Mouse (Mus musculus) heart, embryonic 11.5 days (tissue): ENCODE measurements around the gene Clca4b. TPM values are rescaled to one million over a fixed set of nuclear protein-coding genes. Genes with fewer than 3 reads are reported as not detected.
"Not testable (repeated sequence)": the region's sequence is repeated elsewhere in the genome, so short reads cannot be mapped to it uniquely, and the experiment has no call there.

Source experiments
- ATAC-seq: fragments of 200-750 bp; cut with Nextera tagmentation; replicated peaks from 2 replicates; pipeline ENCODE4 v1.8.0; 2017; ENCODE audit warnings: moderate library complexity; ENCODE audit not compliant: insufficient number of reproducible peaks, low FRiP score, low TSS enrichment
- H3K27ac ChIP-seq: fragments of 300-500 bp; sonication (generic); 2 replicates; pipeline ENCODE4 v1.5.1; 2014; ENCODE audit warnings: mild to moderate bottlenecking, low read depth, low read length
- H3K27me3 ChIP-seq: fragments of 300-500 bp; sonication (generic); 2 replicates; pipeline ENCODE4 v1.6.1; 2014; ENCODE audit warnings: mild to moderate bottlenecking, low read length, mixed read lengths; ENCODE audit not compliant: control insufficient read depth, insufficient read depth
- H3K36me3 ChIP-seq: fragments of 300-500 bp; sonication (generic); 2 replicates; pipeline ENCODE4 v1.6.1; 2014; ENCODE audit warnings: mild to moderate bottlenecking, low read length, moderate library complexity, mixed read lengths; ENCODE audit not compliant: control insufficient read depth, insufficient read depth
- H3K4me1 ChIP-seq: fragments of 300-500 bp; sonication (generic); 2 replicates; pipeline ENCODE4 v1.6.1; 2014; ENCODE audit warnings: low read length; ENCODE audit not compliant: control insufficient read depth, insufficient read depth
- H3K4me2 ChIP-seq: fragments of 300-500 bp; sonication (generic); 2 replicates; pipeline ENCODE4 v1.6.1; 2014; ENCODE audit warnings: mild to moderate bottlenecking, moderate library complexity
- H3K4me3 ChIP-seq: fragments of 300-500 bp; sonication (generic); 2 replicates; pipeline ENCODE4 v1.5.1; 2014; ENCODE audit warnings: low read depth, low read length
- H3K9ac ChIP-seq: fragments of 300-500 bp; sonication (generic); 2 replicates; pipeline ENCODE4 v1.6.1; 2014; ENCODE audit warnings: mild to moderate bottlenecking, low read depth, low read length, moderate library complexity
- H3K9me3 ChIP-seq: fragments of 300-500 bp; sonication (generic); replicated peaks from 2 replicates; pipeline ENCODE4 v1.6.1; 2016; ENCODE audit warnings: low read length; ENCODE audit not compliant: control insufficient read depth
- WGBS: fragments of 180-500 bp; shearing (Covaris S2); extraction: QIAGEN DNeasy Blood & Tissue Kit; methylation state at CpG from one replicate; pipeline ENCODE4 v1.1.7; 2014; ENCODE audit not compliant: insufficient replicate concordance; 5-methylcytosine and 5-hydroxymethylcytosine counted together
- polyA plus RNA-seq: library from polyadenylated mRNA; unstranded; fragments of >200 nt; fragmentation: Nextera tagmentation; extraction: Ambion mirVana; gene quantifications from 2 replicates; pipeline ENCODE4 v1.2.1, GENCODE M21; 2014

Gene Clca4b
- polyA plus RNA-seq, 1 experiment from 2014 or later, result not detected

DNA sequence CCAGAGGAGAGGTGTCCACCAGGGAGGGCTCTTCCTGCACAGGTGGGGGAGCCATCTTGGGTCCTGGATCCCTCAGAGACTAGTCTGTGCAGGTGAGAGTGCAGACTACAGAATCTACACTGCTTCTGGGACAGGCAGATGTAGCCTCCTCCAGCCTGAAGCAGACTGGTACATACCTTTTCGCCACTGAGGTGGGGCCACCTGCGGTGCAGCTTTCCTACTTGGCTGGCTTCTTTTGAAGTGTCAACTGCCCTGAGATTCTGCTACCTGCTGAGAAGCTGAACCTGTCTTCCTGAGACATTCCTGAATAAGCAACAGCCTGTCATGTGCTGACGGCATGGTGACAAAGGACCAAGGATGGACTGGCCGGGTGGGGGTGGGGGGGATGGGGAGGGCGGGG, 15.0 kb upstream of the Clca4b start:
- H3K9ac ChIP-seq, H3K4me1 ChIP-seq, H3K4me3 ChIP-seq, H3K27me3 ChIP-seq, H3K36me3 ChIP-seq, H3K9me3 ChIP-seq, ATAC-seq, H3K27ac ChIP-seq: not testable (repeated sequence)
- 16% methylated on average over 5 of the region's 5 CpGs for WGBS
- peak overlapping the region; percentile 17 for H3K4me2 ChIP-seq

DNA sequence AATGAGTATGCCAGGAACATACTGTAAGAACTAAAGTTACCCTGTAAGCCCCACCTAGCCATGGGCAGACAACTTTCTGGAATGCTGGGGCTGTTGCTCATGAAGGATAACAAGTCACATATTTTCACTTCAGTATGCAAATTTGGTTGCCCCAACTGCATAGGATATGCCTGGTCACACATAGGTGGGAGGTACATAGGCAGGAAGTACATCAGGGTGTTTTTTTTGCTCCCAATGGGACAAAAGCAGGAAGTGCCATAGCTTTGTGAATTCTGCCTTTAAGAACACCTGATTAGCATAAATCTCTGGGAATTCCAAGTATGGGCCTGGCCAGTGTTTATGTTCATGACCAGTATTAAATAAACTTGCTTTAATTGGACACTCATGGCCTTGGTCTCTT, 1.3 kb upstream of the Clca4b start:
- H3K4me3 ChIP-seq, H3K9ac ChIP-seq, H3K4me2 ChIP-seq, H3K27me3 ChIP-seq, H3K27ac ChIP-seq, H3K36me3 ChIP-seq, ATAC-seq, H3K4me1 ChIP-seq, H3K9me3 ChIP-seq: not testable (repeated sequence)

DNA sequence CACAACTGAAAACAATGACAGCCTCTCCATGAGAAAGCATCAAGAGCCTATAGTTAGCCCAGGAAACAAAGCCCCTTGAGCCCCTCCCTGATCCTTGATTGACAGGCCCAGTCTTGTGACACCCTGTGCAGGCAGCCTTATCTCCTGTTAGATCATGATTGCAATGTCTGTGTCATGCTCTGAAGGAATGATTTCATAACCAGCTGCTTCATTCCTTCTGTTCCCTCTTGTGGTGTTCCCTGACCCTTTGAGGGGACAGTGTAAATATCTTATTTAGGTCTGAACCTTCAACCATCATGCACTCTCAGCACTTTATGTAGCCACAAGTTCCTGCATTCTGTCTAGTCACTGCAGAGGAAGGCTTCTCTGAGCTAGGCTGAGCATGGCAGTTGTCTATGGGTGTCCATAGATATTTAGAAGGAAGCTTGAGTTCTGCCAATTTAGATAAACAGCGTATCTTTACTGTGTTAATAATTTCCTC, 722 bp upstream of the Clca4b start:
- H3K9ac ChIP-seq, result no peak overlapping the region
- no peaks in the 10 kb centered on the region for H3K9me3 ChIP-seq
- H3K4me1 ChIP-seq, result no peaks in the 10 kb centered on the region
- H3K27ac ChIP-seq, result no peak overlapping the region
- 87% methylated on average over 1 of the region's 1 CpGs for WGBS
- H3K36me3 ChIP-seq, result no peaks in the 10 kb centered on the region
- no peak overlapping the region for H3K4me2 ChIP-seq
- no peaks in the 10 kb centered on the region for H3K27me3 ChIP-seq
- ATAC-seq, result no peak
- H3K4me3 ChIP-seq, result no peak overlapping the region

DNA sequence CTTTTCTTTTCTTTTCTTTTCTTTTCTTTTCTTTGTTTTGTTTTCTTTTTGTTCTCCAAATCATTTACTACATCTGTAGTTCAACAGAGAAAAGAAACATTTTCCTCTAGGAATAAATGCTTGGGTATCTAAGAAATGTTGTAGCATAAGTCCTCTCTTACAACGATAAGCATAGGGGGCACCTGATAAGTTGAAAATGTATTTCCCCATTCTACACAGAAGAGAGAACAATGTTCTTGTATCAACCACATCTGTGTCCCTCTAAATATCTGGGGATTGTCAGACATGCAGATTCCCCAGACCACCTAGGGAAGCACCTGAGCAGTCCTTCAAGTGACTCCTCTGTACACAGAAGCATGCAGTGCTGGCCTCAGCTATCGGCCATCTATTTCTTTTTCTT, 18.3 kb downstream of the Clca4b start:
- H3K9me3 ChIP-seq, result no peaks in the 10 kb centered on the region
- WGBS, result 79% methylated on average over 2 of the region's 2 CpGs
- no peak overlapping the region for H3K27ac ChIP-seq

DNA sequence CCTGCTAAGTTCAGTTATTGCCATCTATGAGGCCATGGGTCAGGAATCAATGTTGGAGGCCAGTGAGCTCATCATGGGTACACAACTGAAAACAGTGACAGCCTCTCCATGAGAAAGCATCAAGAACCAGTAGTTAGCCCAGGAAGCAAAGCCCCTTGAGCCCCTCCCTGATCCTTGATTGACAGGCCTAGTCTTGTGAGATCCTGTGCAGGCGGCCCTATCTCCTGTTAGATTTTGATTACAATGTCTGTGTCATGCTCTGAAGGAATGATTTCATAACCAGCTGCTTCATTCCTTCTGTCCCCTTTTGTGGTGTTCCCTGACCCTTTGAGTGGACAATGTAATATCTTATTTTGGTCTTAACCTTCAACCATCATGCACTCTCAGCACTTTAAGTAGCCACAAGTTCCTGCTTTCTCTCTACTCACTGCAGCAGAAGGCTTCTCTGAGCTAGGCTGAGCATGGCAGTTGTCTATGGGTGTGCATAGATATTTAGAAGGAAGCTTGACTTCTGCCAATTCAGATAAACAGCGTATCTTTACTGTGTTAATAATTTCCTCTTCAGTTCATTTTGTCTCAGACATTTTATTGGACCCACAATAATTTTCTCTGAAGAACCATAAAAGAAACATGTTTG, 35.2 kb downstream of the Clca4b start:
- WGBS, result 69% methylated on average over 2 of the region's 2 CpGs
- no peaks in the 10 kb centered on the region for H3K27me3 ChIP-seq
- H3K36me3 ChIP-seq, result no peaks in the 10 kb centered on the region
- no peak overlapping the region for H3K9ac ChIP-seq
- no peak overlapping the region for H3K4me3 ChIP-seq
- no peak overlapping the region for H3K27ac ChIP-seq
- ATAC-seq, result 0 out of 2 replicates have a peak, but pooled peaks have one; percentile 35
- H3K9me3 ChIP-seq, result peaks cover 2% of the 10 kb centered on the region; the same call in 1 of the 2 replicates
- H3K4me1 ChIP-seq, result no peaks in the 10 kb centered on the region
- no peak overlapping the region for H3K4me2 ChIP-seq

More for the DNA sequence above, 18.3 kb downstream of the Clca4b start:
- no peak overlapping the region for H3K4me2 ChIP-seq
- H3K9ac ChIP-seq, result no peak overlapping the region
- ATAC-seq, result no peak
- no peaks in the 10 kb centered on the region for H3K4me1 ChIP-seq
- H3K4me3 ChIP-seq, result no peak overlapping the region
- H3K36me3 ChIP-seq, result no peaks in the 10 kb centered on the region
- H3K27me3 ChIP-seq, result no peaks in the 10 kb centered on the region

DNA sequence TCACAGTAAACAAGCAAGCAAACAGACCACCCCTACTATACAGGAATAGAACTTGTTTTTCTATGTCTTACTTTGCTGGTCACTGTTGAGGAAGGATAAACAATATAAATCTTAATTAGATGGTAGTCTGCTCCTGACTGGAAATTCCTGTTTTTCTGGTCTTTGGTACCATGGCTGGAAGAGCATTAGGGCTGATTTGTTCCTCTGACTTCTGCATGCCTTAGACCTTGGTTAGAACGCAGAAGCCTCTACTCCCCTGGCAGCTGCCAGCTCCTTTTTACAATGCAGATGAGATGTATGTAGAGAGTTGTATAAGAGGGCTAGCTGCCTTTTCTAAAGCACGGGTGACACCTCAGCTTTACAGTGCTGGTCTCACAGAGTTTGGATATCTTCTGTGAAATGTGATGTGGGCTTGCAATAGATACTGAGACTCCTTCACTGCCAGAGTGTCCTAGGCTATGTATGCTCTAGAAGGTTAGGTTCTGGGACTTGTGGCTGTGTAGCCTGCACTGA, 42.0 kb downstream of the Clca4b start:
- Histone ChIP-seq H3K4me3 (no peak overlapping the region), H3K9me3 (peaks cover 2% of the 10 kb centered on the region; the same call in 1 of the 2 replicates), H3K27me3 (no peaks in the 10 kb centered on the region), H3K9ac (no peak overlapping the region), H3K4me1 (no peaks in the 10 kb centered on the region), H3K36me3 (no peaks in the 10 kb centered on the region), H3K4me2 (no peak overlapping the region), H3K27ac (no peak overlapping the region)
- ATAC-seq, result no peak
- 59% methylated on average over 2 of the region's 2 CpGs for WGBS

DNA sequence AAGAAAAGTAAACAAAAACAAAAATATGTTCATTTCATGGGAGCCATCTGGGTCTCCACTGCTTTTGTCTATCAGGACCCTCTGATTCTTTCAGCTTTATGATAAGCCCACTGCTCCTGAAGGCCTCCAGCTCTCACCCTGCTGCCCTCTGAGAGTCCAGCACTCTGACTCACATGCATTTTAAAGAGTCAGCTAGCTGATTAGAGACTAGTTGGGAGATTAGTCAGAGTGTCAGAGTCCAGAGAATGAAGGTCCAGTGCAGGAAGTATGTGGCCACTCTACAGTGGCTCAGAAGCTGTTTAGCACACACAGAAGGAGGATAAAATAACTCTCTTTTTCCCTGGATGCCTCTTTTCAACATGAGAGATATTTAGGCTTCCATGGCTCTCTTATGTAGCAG, 45.4 kb downstream of the Clca4b start:
- H3K27ac ChIP-seq, result no peak overlapping the region
- ATAC-seq, result no peak
- no peak overlapping the region for H3K4me3 ChIP-seq

DNA sequence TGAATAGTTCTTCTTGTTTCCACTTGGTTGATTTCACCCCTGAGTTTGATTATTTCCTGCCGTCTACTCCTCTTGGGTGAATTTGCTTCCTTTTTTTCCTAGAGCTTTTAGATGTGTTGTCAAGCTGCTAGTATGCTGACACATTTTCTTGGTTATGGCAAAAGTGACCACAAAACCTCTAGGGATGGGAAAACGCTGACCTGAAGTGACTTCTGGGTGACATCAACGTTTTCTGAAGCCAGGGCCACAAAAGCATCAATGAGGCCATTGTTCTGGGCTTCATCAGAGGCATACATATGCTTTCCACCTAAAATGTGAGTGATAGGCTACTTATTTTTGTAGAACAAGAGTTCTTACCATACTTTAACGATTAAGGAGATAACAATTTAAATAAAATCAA, 60.3 kb downstream of the Clca4b start:
- H3K36me3 ChIP-seq, H3K27me3 ChIP-seq, H3K4me2 ChIP-seq, H3K4me3 ChIP-seq, H3K4me1 ChIP-seq, ATAC-seq, H3K27ac ChIP-seq, H3K9me3 ChIP-seq, H3K9ac ChIP-seq: not testable (repeated sequence)
- WGBS, result 61% methylated on average over 4 of the region's 4 CpGs

More for the DNA sequence above, 45.4 kb downstream of the Clca4b start:
- no peaks in the 10 kb centered on the region for H3K36me3 ChIP-seq
- no peaks in the 10 kb centered on the region for H3K27me3 ChIP-seq
- H3K4me2 ChIP-seq, result no peak overlapping the region
- no peak overlapping the region for H3K9ac ChIP-seq
- no peaks in the 10 kb centered on the region for H3K4me1 ChIP-seq
- no peaks in the 10 kb centered on the region for H3K9me3 ChIP-seq
